Mouse (Mus musculus) small intestine, adult 2 months (tissue): Measurements from ENCODE around the gene Pak6.

Experiments used
- CTCF ChIP-seq: fragments of 200-500 bp; IDR thresholded peaks from 2 replicates; pipeline ENCODE4 v1.5.1; 2012; ENCODE audit warnings: low read depth, mild to moderate bottlenecking, control low read depth, inconsistent platforms, low read length, moderate library complexity, mixed read lengths; ENCODE audit not compliant: insufficient replicate concordance, insufficient read length; ENCODE audit errors: extremely low read depth
- POLR2A ChIP-seq: fragments of 200-500 bp; IDR thresholded peaks from 2 replicates; pipeline ENCODE4 v1.6.1; 2012; ENCODE audit warnings: low read depth, mild to moderate bottlenecking, control low read depth, inconsistent platforms, low read length, moderate library complexity

DNA sequence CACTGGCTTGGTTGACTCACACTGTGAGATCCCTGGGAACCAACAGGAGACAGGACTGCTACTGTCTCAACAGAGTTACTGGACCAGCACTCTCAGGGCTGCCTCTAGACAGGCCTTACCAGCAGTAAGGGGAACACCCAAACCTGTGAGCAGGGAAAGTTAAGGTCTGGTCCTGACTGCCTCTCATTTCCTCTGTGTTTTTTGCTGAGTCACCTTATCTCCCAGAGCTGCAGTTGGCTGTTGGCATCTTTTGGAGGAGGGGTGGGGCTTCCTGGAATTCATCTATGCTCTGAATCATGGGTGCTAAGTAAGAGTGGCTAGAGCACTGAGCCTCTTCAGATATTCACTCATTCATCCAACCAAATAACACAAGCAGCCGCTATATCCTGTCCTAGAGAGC, 4.0 kb upstream of the Pak6 start:
- no peak for TF ChIP-seq CTCF
- TF ChIP-seq POLR2A: no peak
